Mouse (Mus musculus) kidney, adult 18-20 months (tissue): ENCODE results near the gene Hamp2.
"Not testable (repeated sequence)": the region's sequence is repeated elsewhere in the genome, so short reads cannot be mapped to it uniquely, and the experiment has no call there.

ENCODE experiments used
- DNase-seq: peaks from one replicate; pipeline ENCODE4 v3.0.0; 2021

The Hamp2 gene

DNA sequence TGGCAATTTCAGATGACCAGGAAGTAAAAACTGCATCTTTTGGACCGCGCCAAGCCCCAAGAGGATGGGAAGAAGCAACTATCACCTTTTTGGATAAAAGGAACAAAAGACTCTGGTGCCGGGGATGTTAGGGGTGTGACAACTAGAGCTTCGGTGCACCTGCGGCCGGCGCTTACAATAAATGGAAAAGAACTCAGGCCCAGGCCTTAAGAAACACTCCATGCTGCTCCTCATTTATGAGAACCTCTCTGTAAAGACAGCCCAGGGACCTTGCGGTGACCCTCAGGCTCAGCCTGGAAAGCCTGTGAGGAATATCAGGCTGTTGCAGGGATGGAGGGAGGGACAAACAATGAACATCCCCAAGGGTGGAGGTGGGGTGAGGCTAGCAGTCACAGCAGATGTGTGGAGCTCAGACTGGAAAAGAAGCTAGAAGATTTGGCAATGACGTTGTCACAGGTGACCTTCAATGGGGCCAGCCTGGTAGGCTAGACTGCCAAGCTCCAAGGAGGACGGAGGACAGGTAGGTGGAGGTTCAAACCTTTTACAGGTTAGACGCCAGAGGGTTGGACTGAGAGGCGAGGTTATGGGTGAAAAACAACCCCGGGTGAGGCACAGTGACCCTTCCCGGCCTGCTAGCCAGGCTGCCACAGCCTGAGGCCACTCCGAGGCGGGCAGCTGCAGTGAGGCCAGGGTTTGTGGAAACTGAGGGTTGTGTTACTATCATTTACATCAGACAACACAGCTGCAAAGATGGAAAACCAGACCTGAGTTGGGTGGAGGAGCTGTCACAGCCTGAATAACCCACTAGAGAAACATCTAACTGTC lies 28.2 kb upstream of the Hamp2 start:
- DNase-seq = no peak

DNA sequence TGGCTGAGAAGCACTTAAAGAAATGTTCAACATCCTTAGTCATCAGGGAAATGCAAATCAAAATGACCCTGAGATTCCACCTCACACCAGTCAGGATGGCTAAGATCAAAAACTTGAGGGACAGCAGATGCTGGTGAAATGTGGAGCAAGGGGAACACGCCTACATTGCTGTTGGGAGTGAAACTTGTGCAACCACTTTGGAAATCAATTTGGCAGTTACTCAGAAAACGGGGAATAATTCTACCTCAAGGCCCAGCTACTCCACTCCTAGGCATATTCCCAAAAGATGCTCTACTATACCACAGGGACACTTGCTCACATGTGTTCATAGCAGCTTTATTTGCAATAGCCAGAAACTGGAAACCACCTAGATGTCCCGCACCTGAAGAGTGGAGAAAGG lies 25.4 kb upstream of the Hamp2 start:
- DNase-seq = not testable (repeated sequence)

- DNase-seq = no peak
Observed at GRCm38 (mm10) chr7:30945876-30946275, 21.4 kb upstream of the Hamp2 start.

DNA sequence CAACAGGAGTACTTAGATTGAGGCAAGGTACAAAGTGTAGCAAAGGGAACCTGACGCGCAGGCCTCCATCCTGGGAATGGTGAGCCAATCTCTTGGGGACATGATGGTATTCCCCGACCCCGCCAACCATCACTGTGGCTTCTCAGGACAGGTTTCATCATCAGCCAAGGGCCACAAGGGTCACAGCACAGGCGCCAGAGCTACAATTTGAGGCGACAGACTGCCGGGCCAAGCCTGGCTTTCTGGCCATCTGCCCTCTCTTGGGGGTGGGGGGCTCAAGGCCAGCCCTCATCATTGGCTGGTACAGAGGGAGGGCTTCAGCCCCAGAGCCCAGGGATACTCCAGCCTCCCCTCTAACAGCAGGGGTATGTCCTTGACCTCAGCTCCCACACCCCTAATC lies 21.0 kb upstream of the Hamp2 start:
- DNase-seq = not testable (repeated sequence)

DNA sequence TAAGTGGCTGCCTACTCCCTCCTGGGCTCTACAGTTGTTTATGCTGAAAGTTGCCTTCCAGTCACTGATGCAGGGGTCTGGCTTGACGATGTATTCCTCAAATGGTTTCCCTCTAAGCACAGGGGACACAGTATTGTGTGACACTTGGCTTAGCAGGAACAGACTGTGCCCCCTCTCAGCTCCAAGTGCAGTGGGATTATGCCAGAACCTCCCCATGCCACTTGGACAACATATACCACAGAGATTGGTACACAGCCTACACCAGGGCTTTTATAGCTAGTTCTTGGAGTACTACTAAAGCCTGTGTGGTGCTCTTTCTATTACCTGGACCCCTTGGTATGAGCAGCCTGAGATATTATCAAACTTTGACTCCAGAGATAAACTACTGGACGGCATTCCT lies 20.2 kb upstream of the Hamp2 start:
- DNase-seq = not testable (repeated sequence)

GRCm38 (mm10) chr7:30943909-30944635 lies 19.6 kb upstream of the Hamp2 start, which contains the start of gene Hamp:
TSS of gene Hamp (minus strand) at chr7:30944032.
- no peak for DNase-seq

GRCm38 (mm10) chr7:30942365-30942764 lies 17.9 kb upstream of the Hamp2 start:
- not testable (repeated sequence) for DNase-seq

DNA sequence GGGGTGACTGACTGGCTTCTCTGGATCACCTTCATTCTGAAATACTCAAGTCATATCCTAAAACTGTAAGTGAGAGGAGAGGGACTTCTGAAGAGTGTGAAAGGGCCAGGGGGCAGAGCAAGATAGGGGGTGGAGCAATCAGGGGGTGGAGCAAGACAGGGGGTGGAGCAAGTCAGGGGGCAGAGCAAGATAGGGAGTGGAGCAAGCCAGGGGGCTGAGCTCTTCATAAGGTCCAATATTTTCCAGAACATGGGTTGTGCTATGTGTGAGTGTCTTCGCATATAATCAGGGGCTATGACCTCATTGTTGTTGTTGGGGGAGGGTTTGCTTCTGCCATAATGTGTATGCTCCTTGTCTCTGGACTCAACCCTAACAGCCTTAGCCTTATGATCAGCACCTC lies 15.6 kb upstream of the Hamp2 start:
- DNase-seq = not testable (repeated sequence)

DNA sequence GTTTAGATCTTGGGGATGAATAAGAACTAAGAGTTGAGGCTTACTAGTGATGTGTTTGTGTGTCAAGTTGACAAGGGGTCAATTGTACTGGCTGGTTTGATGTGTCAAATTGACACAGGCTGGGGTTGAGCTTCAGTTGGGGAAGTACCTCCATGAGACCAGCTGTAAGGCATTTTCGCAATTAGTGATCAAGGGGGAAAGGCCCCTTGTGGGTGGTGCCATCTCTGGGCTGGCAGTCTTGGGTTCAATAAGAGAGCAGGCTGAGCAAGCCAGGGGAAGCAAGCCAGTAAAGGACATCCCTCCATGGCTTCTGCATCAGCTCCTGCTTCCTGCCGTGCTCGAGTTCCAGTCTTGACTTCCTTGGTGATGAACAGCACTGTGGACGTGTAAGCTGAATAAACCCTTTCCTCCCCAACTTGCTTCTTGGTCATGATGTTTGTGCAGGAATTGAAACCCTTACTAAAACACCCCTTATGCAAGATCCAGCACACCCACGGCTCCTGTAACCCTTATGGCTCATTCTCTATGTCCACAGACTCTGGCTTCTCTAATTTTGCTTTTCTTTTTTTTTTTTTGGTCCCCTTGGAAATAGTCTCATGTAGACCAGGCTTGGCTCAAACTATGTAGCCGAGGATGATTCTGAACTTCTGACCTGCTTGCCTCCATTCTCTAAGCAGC lies 11.1 kb upstream of the Hamp2 start:
- DNase-seq = not testable (repeated sequence)

GRCm38 (mm10) chr7:30924071-30924470 lies 410 bp downstream of the Hamp2 start:
- DNase-seq = no peak

- DNase-seq = not testable (repeated sequence)
Observed at GRCm38 (mm10) chr7:30922490-30922889, 2.0 kb downstream of the Hamp2 start.

DNA sequence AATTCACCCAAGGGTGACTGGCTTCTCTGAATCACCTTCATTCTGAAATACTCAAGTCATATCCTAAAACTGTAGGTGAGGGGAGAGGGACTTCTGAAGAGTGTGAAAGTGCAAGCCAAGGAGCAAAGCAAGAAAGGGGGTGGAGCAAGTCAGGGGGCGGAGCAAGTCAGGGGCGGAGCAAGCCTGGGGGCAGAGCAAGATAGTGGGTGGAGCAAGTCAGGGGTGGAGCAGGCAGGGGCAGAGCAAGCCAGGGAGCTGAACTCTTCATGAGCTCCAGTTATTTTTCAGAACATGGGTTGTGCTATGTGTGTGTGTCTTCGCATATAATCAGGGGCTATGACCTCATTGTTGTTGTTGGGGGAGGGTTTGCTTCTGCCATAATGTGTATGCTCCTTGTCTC lies 4.3 kb downstream of the Hamp2 start:
- DNase-seq = no peak

DNA sequence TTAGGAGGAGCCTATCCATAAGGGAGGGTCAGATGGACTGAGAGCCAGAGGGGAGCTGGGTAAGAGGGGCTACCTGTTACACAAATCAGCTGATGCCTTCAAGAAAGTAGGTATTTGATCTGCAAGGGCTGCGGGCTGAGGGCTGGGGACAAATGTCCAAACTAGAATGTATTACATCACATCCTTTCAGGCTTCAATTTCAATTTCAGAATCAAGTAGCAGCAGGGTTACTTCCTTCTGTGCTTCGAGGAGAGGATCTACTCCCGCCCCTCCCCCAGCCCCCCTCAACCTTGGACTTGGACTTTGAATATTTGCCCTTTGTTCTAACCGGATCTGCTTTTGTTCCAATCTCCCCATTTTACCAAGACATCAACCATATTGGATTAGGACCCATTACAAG lies 7.3 kb downstream of the Hamp2 start:
- no peak for DNase-seq

GRCm38 (mm10) chr7:30916713-30917112 lies 7.8 kb downstream of the Hamp2 start:
- no peak for DNase-seq

GRCm38 (mm10) chr7:30914732-30915131 lies 9.7 kb downstream of the Hamp2 start, which contains the start of gene Mag:
TSS of gene Mag (minus strand) at chr7:30914873.
- no peak for DNase-seq

DNA sequence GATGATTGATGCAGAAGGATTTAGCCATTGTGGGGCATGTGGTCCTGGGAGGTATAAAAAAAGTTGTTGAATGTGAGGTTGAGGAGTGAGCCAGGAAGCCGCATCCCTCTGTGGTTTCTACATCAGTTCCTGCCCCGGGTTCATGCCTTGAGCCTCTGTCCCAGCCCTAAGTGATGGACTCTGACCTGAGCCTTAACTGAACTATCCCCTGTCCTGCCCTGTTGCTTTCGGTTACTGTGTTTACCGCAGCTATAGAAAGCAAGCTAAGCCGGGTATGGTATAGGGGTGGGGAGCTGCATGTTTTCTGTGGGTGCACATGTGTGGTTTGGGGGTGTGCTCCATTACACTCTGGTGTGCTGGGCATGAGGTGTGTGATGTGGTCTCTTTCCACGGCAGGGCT lies 14.7 kb downstream of the Hamp2 start:
- DNase-seq = no peak

- DNase-seq = no peak
Observed at GRCm38 (mm10) chr7:30908992-30909431, 15.5 kb downstream of the Hamp2 start.

DNA sequence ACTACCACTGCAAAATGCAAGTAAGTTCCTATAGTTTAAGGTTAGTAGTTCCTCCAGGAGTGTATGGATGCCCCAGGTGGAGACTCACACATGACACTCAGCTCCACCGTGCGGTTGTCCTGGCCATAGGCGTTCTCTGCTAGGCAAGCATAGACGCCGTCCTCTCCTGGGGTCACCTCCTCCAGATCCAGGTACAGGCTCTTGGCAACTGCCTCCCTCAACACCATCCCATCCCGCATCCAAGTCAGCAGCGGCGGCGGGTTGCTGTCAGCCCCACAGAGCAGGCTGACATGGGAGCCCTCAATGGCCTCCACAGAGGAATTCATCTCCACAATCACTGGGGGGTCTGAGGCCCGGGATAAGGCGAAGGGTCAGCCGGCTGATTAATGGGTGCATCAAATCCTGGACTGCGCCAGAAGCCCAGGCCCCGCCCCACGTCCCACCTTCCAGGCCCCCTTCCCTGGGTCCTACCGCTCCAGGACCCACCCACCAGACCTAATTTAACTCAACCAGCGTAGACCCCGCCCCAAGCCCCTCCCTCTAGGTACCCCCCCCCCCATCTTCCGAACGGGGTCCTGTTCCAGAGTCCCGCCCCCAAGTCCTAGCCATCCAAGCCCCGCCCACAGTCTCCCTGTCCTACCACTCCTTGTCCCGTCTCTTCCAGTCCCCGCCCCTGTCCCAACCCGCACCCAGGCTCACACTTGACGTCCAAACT lies 16.0 kb downstream of the Hamp2 start:
- DNase-seq = no peak

DNA sequence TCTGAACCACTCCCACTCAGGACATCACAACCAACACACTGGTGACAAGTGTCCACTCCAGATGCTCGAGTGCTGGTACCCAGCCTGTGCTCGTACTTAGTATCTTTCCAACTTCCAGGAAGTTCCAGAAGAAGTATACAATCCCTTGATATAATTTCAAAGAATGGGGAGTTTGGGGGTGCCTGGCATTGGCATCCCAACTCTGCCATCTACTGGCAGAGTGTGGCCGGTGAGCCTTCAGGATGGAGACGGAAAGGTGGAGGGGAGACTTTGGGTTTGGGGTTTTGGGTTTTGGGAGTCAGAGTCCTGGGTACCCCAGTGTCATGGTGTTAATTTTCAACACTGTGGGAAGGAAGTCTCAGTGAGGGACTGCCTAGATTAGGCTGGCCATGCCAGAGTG lies 20.4 kb downstream of the Hamp2 start:
- DNase-seq = peak; percentile 15

DNA sequence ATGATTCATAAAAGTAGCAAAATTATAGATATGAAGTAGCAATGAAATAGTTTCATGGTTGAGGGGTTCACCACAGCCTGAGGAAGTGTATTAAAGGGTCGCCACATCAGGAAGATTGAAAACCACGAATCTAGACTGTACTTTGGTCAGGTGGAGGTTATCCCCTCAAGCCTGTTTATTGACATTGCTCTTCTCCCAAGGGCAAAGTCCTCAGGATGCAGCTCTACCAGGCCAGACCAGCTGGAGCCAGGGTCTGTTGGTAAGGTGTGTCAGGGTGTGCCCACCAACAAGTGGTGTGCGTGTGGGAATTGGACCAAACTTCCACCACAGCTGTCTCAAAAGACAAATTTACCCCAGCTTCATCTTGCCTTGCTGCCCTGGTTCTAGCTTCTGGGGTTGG lies 29.3 kb downstream of the Hamp2 start:
- DNase-seq = no peak

DNA sequence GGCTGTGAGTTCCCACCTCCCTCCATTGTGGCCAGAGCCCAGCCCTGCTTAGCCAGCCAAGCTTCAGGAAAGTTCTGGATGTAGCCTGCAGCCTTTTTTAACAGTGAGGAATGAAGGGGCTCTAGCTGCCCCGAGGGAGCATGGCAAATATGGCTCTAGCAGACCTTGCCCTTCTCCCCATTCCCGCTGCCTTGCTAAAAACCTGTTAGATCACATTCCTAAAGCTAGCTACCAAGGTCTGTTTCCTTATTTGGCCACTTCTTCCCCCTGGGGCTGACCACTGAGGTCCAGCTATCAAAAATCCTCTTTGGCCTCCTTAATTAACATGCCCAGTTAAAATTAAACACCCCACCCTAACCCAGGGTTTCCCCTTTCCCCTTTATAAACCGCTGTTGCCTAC lies 32.0 kb downstream of the Hamp2 start:
- peak; percentile 16 for DNase-seq

DNA sequence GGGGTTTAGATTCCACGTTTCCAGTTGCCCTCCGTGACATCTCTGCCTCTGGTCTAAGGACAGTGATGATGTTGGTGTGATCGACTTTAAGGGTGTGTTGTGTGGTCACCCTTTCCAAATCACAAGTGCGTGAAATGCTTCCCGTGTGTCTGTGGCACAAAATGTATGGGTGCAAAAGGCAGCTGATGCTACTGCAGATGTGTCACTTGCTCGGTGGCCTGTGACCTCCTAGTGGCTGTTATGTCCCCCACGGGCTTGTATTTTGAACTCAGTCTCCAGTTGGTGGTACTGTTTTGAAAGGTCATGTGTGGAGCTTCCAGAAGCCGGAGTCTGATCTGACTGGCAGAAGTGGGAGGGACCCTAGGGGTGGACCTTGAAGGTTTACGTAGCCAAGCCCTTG lies 32.7 kb downstream of the Hamp2 start:
- DNase-seq = no peak

DNA sequence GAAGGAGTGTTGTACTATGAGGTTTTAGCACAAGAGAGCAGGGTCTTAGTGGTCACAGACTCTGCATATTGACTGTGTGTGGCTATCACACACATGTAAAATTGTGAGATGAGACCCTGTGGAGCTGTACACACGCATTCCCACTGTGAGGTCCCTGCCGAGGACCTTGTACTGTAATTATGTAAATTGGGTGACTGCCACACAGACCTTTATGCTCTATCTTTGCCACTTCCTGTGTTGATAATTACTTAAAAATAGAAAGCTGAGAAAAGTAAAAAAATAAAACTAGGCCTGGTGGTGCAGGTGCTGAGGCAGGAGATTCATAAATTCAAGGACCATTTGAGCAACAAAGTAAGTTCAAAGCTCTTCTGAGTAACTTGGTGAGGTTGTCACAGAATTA lies 33.8 kb downstream of the Hamp2 start:
- no peak for DNase-seq
